Mouse (Mus musculus) liver, adult 2 months (tissue): ENCODE measurements around the gene Palm. TPM values are rescaled to one million over a fixed set of nuclear protein-coding genes. Genes with fewer than 3 reads are reported as not detected.
"Not testable (repeated sequence)": the region's sequence is repeated elsewhere in the genome, so short reads cannot be mapped to it uniquely, and the experiment has no call there.

Source experiments
- DNase-seq: peaks from one replicate; pipeline ENCODE4 v3.0.0-alpha.2; 2011; ENCODE audit warnings: low read depth, low spot score; ENCODE audit errors: extremely low read depth
- H3K27ac ChIP-seq: fragments of 200-500 bp; replicated peaks from 2 replicates; pipeline ENCODE4 v1.5.1; 2012; ENCODE audit warnings: low read depth, mild to moderate bottlenecking, control low read depth, inconsistent platforms, low read length; ENCODE audit not compliant: insufficient read depth
- H3K27me3 ChIP-seq: fragments of 200-500 bp; 2 replicates; pipeline ENCODE4 v1.6.1; 2012; ENCODE audit warnings: mild to moderate bottlenecking, moderate library complexity, low read length, inconsistent platforms; ENCODE audit not compliant: control insufficient read depth, insufficient read depth
- H3K36me3 ChIP-seq: fragments of 200-500 bp; 2 replicates; pipeline ENCODE4 v1.6.1; 2012; ENCODE audit warnings: low read length, inconsistent platforms; ENCODE audit not compliant: control insufficient read depth, insufficient read depth
- H3K4me1 ChIP-seq: fragments of 200-500 bp; 2 replicates; pipeline ENCODE4 v1.6.1; 2011; ENCODE audit warnings: low read length; ENCODE audit not compliant: control insufficient read depth, insufficient read depth
- H3K4me3 ChIP-seq: fragments of 200-500 bp; 2 replicates; pipeline ENCODE4 v1.5.1; 2011; ENCODE audit warnings: low read depth, mild to moderate bottlenecking, control low read depth, low read length, moderate library complexity; ENCODE audit not compliant: insufficient read depth
- H3K79me2 ChIP-seq: fragments of 200-500 bp; 2 replicates; pipeline ENCODE4 v1.6.1; 2012; ENCODE audit warnings: inconsistent platforms, mild to moderate bottlenecking, low read length, moderate library complexity; ENCODE audit not compliant: control insufficient read depth, insufficient read depth
- H3K9ac ChIP-seq: fragments of 200-500 bp; 2 replicates; pipeline ENCODE4 v1.6.1; 2012; ENCODE audit warnings: low read depth, mild to moderate bottlenecking, control low read depth, inconsistent platforms, low read length
- CTCF ChIP-seq: fragments of 200-500 bp; IDR thresholded peaks from 2 replicates; pipeline ENCODE4 v1.5.1; 2011; ENCODE audit warnings: low read depth, low read length, control low read depth
- POLR2A ChIP-seq: fragments of 200-500 bp; IDR thresholded peaks from 2 replicates; pipeline ENCODE4 v1.6.1; 2011; ENCODE audit warnings: low read length, control low read depth; ENCODE audit not compliant: insufficient read depth; ENCODE audit errors: extremely low read depth
- WGBS: fragments of 180-500 bp; shearing (Covaris S2); methylation state at CpG from one replicate; pipeline ENCODE4 v1.1.7; 2018; 5-methylcytosine and 5-hydroxymethylcytosine counted together
- polyA plus RNA-seq: library from polyadenylated mRNA; depleted of rRNA; stranded (reverse); fragments of >200 nt; gene quantifications from 2 replicates; pipeline ENCODE4 v1.2.3, GENCODE M21; 2012
- total RNA-seq: library from RNA; depleted of rRNA; stranded (reverse); fragments of >200 nt; gene quantifications from 2 replicates; pipeline ENCODE4 v1.2.3, GENCODE M21; 2014

The Palm gene
- total and polyA plus RNA-seq, 2 experiments, result 0.92 to 1.9 TPM

DNA sequence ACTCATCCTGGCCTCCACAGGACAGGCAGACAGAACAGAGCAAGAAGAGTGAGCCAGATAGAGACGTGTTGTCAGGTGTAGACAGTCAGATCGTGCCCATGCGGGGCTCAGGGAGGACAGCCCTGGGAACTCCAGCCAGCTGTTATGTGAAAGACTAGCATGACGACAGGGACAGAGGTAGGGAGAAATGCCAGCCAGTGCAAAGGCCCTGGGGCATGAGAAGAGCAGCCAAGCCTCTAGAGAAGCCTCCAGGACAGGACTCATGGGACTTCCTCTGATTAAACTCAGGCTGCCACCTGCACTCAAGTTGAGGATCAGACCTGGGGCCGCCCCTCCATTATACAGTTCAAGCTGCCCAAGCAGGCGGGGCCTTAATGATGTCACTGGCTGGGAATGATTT, 44.9 kb upstream of the Palm start:
- DNase-seq, result no peak
- Histone ChIP-seq H3K27me3 (no peaks in the 10 kb centered on the region), H3K79me2 (no peaks in the 10 kb centered on the region), H3K36me3 (no peaks in the 10 kb centered on the region), H3K9ac (no peak overlapping the region), H3K27ac (no peak overlapping the region), H3K4me3 (no peak overlapping the region), H3K4me1 (peaks cover 5% of the 10 kb centered on the region)
- TF ChIP-seq POLR2A (no peak), CTCF (no peak)
- 83% methylated on average over 6 of the region's 6 CpGs for WGBS

- H3K79me2 ChIP-seq, result no peaks in the 10 kb centered on the region
- no peaks in the 10 kb centered on the region for H3K4me1 ChIP-seq
- TF ChIP-seq CTCF, result no peak
- no peak for TF ChIP-seq POLR2A
- DNase-seq, result peak; percentile 26
- no peaks in the 10 kb centered on the region for H3K27me3 ChIP-seq
- 7% methylated on average over 36 of the region's 36 CpGs for WGBS
- H3K4me3 ChIP-seq, result no peak within 1 kb of the TSS
- no peak within 1 kb of the TSS for H3K27ac ChIP-seq
- H3K36me3 ChIP-seq, result 0 out of 2 replicates have a peak, but pooled peaks cover 2% of the 10 kb centered on the region
- no peak within 1 kb of the TSS; the same call in 1 of the 2 replicates for H3K9ac ChIP-seq
Measured at GRCm38 (mm10) chr10:79754856-79755516, 38.4 kb upstream of the Palm start, which contains the start of gene Fgf22. Gene Fgf22, plus strand, starts transcription at chr10:79755076.

DNA sequence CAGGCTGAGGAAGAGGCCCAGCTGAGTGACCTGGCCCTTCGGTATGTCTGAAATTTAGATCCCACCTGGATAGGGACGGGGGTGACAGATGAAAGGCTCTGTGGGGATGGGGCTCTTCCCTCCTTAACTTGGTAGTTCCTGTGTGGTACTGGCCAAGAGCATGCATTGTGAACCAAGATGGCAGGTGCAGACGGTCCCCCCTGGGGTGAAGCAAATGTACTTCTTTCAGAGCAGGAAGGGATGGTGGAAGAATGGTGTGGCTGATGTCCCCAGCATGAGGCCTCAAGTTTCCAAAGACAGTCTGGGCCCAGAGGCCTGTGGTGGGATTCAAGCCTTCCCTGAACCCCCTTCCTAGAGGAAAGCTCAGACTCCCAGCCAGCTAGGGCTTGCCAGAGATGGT, 37.5 kb upstream of the Palm start:
- no peak for TF ChIP-seq CTCF
- no peaks in the 10 kb centered on the region for H3K27me3 ChIP-seq
- H3K27ac ChIP-seq, result no peak overlapping the region
- H3K79me2 ChIP-seq, result no peaks in the 10 kb centered on the region
- DNase-seq, result no peak
- no peaks in the 10 kb centered on the region for H3K4me1 ChIP-seq
- H3K4me3 ChIP-seq, result no peak overlapping the region
- peaks cover 2% of the 10 kb centered on the region; the same call in 1 of the 2 replicates for H3K36me3 ChIP-seq
- H3K9ac ChIP-seq, result no peak overlapping the region
- WGBS, result 91% methylated on average over 3 of the region's 3 CpGs

GRCm38 (mm10) chr10:79756660-79757059, 36.7 kb upstream of the Palm start:
- Histone ChIP-seq H3K36me3 (peaks cover 4% of the 10 kb centered on the region; the same call in 1 of the 2 replicates), H3K79me2 (no peaks in the 10 kb centered on the region), H3K4me3 (no peak overlapping the region), H3K27me3 (no peaks in the 10 kb centered on the region), H3K27ac (no peak overlapping the region), H3K4me1 (no peaks in the 10 kb centered on the region), H3K9ac (no peak overlapping the region)
- DNase-seq, result no peak
- no peak for TF ChIP-seq CTCF
- TF ChIP-seq POLR2A, result no peak
- 90% methylated on average over 24 of the region's 24 CpGs for WGBS

DNA sequence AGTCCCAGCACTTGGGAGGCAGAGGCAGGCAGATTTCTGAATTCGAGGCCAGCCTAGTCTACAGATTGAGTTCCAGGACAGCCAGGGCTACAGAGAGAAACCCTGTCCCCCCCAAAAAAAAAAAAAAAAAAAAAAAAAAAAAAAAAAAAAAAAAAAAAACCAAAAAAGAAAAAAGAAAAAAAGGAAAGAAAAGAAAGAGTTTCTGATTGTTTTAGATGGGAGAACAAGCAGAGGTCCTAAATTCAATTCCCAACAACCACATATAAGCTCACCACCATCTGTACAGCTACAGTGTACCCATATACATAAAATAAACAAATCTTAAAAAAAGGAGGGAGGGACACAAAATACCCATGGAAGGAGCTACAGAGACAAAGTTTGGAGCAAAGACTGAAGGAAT, 33.7 kb upstream of the Palm start:
- not testable (repeated sequence) for H3K27me3 ChIP-seq, H3K4me3 ChIP-seq, DNase-seq, H3K36me3 ChIP-seq, H3K27ac ChIP-seq, H3K4me1 ChIP-seq, H3K9ac ChIP-seq
- WGBS, result 96% methylated on average over 1 of the region's 1 CpGs
- peaks cover 16% of the 10 kb centered on the region for H3K79me2 ChIP-seq

- peaks cover 19% of the 10 kb centered on the region for H3K79me2 ChIP-seq
- DNase-seq, result no peak
- no peaks in the 10 kb centered on the region for H3K27me3 ChIP-seq
- H3K36me3 ChIP-seq, result peaks cover 4% of the 10 kb centered on the region; the same call in 1 of the 2 replicates
- H3K4me3 ChIP-seq, result no peak overlapping the region
- 93% methylated on average over 11 of the region's 11 CpGs for WGBS
- TF ChIP-seq CTCF, result no peak
- peaks cover 13% of the 10 kb centered on the region for H3K4me1 ChIP-seq
- no peak overlapping the region for H3K27ac ChIP-seq
- no peak overlapping the region for H3K9ac ChIP-seq
Measured at GRCm38 (mm10) chr10:79760603-79761143, 32.7 kb upstream of the Palm start.
